Mouse (Mus musculus): Measurements from ENCODE around the gene Ccnq. TPM values are rescaled to one million over a fixed set of nuclear protein-coding genes. Genes with fewer than 3 reads are reported as not detected.

Gene Ccnq
- polyA plus RNA-seq, 1 experiment from 2014 or later: 50.2 TPM

GRCm38 (mm10) chr11:78786013-78786431, 34.5 kb upstream of the Ccnq start:
- H3K36me3 ChIP-seq (ENCODE audit: control insufficient read depth, insufficient read depth, low read length): no peaks in the 10 kb centered on the region
- no peak overlapping the region for H3K4me2 ChIP-seq (ENCODE audit: low read length)
- H3K4me1 ChIP-seq (replicated peaks; ENCODE audit: control insufficient read depth, insufficient read depth, low read length): no peaks in the 10 kb centered on the region
- no peak for ATAC-seq (replicated peaks; ENCODE audit: low FRiP score, low TSS enrichment, low read depth)
- no peaks in the 10 kb centered on the region for H3K9me3 ChIP-seq (ENCODE audit: control insufficient read depth, low read length)
- no peak overlapping the region for H3K9ac ChIP-seq (ENCODE audit: low read length)
- DNase-seq (ENCODE audit: low spot score): no peak
- no peaks in the 10 kb centered on the region for H3K27me3 ChIP-seq (replicated peaks; ENCODE audit: control insufficient read depth, insufficient read depth, low read length)
- WGBS: 35% methylated on average over 7 of the region's 7 CpGs
- no peak overlapping the region for H3K4me3 ChIP-seq (ENCODE audit: low read depth, low read length)
- no peak overlapping the region for H3K27ac ChIP-seq (ENCODE audit: low read depth)

GRCm38 (mm10) chr11:78782791-78783347, 31.3 kb upstream of the Ccnq start:
- no peaks in the 10 kb centered on the region for H3K27me3 ChIP-seq (replicated peaks; ENCODE audit: control insufficient read depth, insufficient read depth, low read length)
- DNase-seq (ENCODE audit: low spot score): no peak
- no peaks in the 10 kb centered on the region for H3K36me3 ChIP-seq (ENCODE audit: control insufficient read depth, insufficient read depth, low read length)
- H3K4me2 ChIP-seq (ENCODE audit: low read length): no peak overlapping the region
- no peaks in the 10 kb centered on the region for H3K9me3 ChIP-seq (ENCODE audit: control insufficient read depth, low read length)
- WGBS: 76% methylated on average over 9 of the region's 9 CpGs
- no peak overlapping the region for H3K4me3 ChIP-seq (ENCODE audit: low read depth, low read length)
- H3K27ac ChIP-seq (ENCODE audit: low read depth): no peak overlapping the region
- no peak for ATAC-seq (replicated peaks; ENCODE audit: low FRiP score, low TSS enrichment, low read depth)
- no peak overlapping the region for H3K9ac ChIP-seq (ENCODE audit: low read length)
- H3K4me1 ChIP-seq (replicated peaks; ENCODE audit: control insufficient read depth, insufficient read depth, low read length): peaks cover 6% of the 10 kb centered on the region; the same call in 1 of the 2 replicates

- no peak overlapping the region for H3K4me3 ChIP-seq (ENCODE audit: low read depth, low read length)
- H3K4me2 ChIP-seq (ENCODE audit: low read length): no peak overlapping the region
- WGBS: 70% methylated on average over 5 of the region's 5 CpGs
- ATAC-seq (replicated peaks; ENCODE audit: low FRiP score, low TSS enrichment, low read depth): no peak
- H3K36me3 ChIP-seq (ENCODE audit: control insufficient read depth, insufficient read depth, low read length): no peaks in the 10 kb centered on the region
- H3K9me3 ChIP-seq (ENCODE audit: control insufficient read depth, low read length): no peaks in the 10 kb centered on the region
- no peak overlapping the region for H3K9ac ChIP-seq (ENCODE audit: low read length)
- H3K4me1 ChIP-seq (replicated peaks; ENCODE audit: control insufficient read depth, insufficient read depth, low read length): peaks cover 6% of the 10 kb centered on the region; the same call in 1 of the 2 replicates
- no peaks in the 10 kb centered on the region for H3K27me3 ChIP-seq (replicated peaks; ENCODE audit: control insufficient read depth, insufficient read depth, low read length)
- H3K27ac ChIP-seq (ENCODE audit: low read depth): no peak overlapping the region
- no peak for DNase-seq (ENCODE audit: low spot score)
Observed at GRCm38 (mm10) chr11:78782326-78782725, 30.8 kb upstream of the Ccnq start.

- ATAC-seq (replicated peaks; ENCODE audit: low FRiP score, low TSS enrichment, low read depth): no peak
- no peak for DNase-seq (ENCODE audit: low spot score)
- Histone ChIP-seq H3K9ac (ENCODE audit: low read length) (no peak overlapping the region), H3K4me2 (ENCODE audit: low read length) (no peak overlapping the region), H3K9me3 (ENCODE audit: control insufficient read depth, low read length) (no peaks in the 10 kb centered on the region), H3K27ac (ENCODE audit: low read depth) (no peak overlapping the region), H3K4me1 (replicated peaks; ENCODE audit: control insufficient read depth, insufficient read depth, low read length) (peaks cover 6% of the 10 kb centered on the region; the same call in 1 of the 2 replicates), H3K27me3 (replicated peaks; ENCODE audit: control insufficient read depth, insufficient read depth, low read length) (no peaks in the 10 kb centered on the region), H3K4me3 (ENCODE audit: low read depth, low read length) (no peak overlapping the region), H3K36me3 (ENCODE audit: control insufficient read depth, insufficient read depth, low read length) (no peaks in the 10 kb centered on the region)
- WGBS: 83% methylated on average over 3 of the region's 3 CpGs
Observed at GRCm38 (mm10) chr11:78780571-78780970, 29.0 kb upstream of the Ccnq start.

GRCm38 (mm10) chr11:78780002-78780401, 28.5 kb upstream of the Ccnq start:
- WGBS: 94% methylated on average over 3 of the region's 3 CpGs
- no peak overlapping the region for H3K9ac ChIP-seq (ENCODE audit: low read length)
- H3K9me3 ChIP-seq (ENCODE audit: control insufficient read depth, low read length): no peaks in the 10 kb centered on the region
- peaks cover 6% of the 10 kb centered on the region; the same call in 1 of the 2 replicates for H3K4me1 ChIP-seq (replicated peaks; ENCODE audit: control insufficient read depth, insufficient read depth, low read length)
- no peak overlapping the region for H3K4me2 ChIP-seq (ENCODE audit: low read length)
- no peak overlapping the region for H3K4me3 ChIP-seq (ENCODE audit: low read depth, low read length)
- ATAC-seq (replicated peaks; ENCODE audit: low FRiP score, low TSS enrichment, low read depth) (no peak), DNase-seq (ENCODE audit: low spot score) (no peak)
- H3K27ac ChIP-seq (ENCODE audit: low read depth): no peak overlapping the region
- H3K36me3 ChIP-seq (ENCODE audit: control insufficient read depth, insufficient read depth, low read length): no peaks in the 10 kb centered on the region
- no peaks in the 10 kb centered on the region for H3K27me3 ChIP-seq (replicated peaks; ENCODE audit: control insufficient read depth, insufficient read depth, low read length)

GRCm38 (mm10) chr11:78777851-78778680, 26.5 kb upstream of the Ccnq start:
- Histone ChIP-seq H3K27me3 (replicated peaks; ENCODE audit: control insufficient read depth, insufficient read depth, low read length) (no peaks in the 10 kb centered on the region), H3K4me3 (ENCODE audit: low read depth, low read length) (no peak overlapping the region), H3K36me3 (ENCODE audit: control insufficient read depth, insufficient read depth, low read length) (no peaks in the 10 kb centered on the region), H3K27ac (ENCODE audit: low read depth) (no peak overlapping the region), H3K4me2 (ENCODE audit: low read length) (no peak overlapping the region), H3K4me1 (replicated peaks; ENCODE audit: control insufficient read depth, insufficient read depth, low read length) (peaks cover 6% of the 10 kb centered on the region; the same call in 1 of the 2 replicates), H3K9me3 (ENCODE audit: control insufficient read depth, low read length) (no peaks in the 10 kb centered on the region), H3K9ac (ENCODE audit: low read length) (no peak overlapping the region)
- DNase-seq (ENCODE audit: low spot score) (no peak), ATAC-seq (replicated peaks; ENCODE audit: low FRiP score, low TSS enrichment, low read depth) (no peak)
- WGBS: 50% methylated on average over 10 of the region's 10 CpGs

- Histone ChIP-seq H3K36me3 (ENCODE audit: control insufficient read depth, insufficient read depth, low read length) (no peaks in the 10 kb centered on the region), H3K9me3 (ENCODE audit: control insufficient read depth, low read length) (no peaks in the 10 kb centered on the region), H3K4me1 (replicated peaks; ENCODE audit: control insufficient read depth, insufficient read depth, low read length) (0 out of 2 replicates have a peak, but pooled peaks cover 5% of the 10 kb centered on the region), H3K27ac (ENCODE audit: low read depth) (no peak overlapping the region), H3K4me3 (ENCODE audit: low read depth, low read length) (no peak overlapping the region), H3K9ac (ENCODE audit: low read length) (no peak overlapping the region), H3K27me3 (replicated peaks; ENCODE audit: control insufficient read depth, insufficient read depth, low read length) (no peaks in the 10 kb centered on the region), H3K4me2 (ENCODE audit: low read length) (no peak overlapping the region)
- DNase-seq (ENCODE audit: low spot score): no peak
- 57% methylated on average over 11 of the region's 11 CpGs for WGBS
- ATAC-seq (replicated peaks; ENCODE audit: low FRiP score, low TSS enrichment, low read depth): no peak
Observed at GRCm38 (mm10) chr11:78771751-78772283, 20.3 kb upstream of the Ccnq start.

GRCm38 (mm10) chr11:78770436-78770835, 18.9 kb upstream of the Ccnq start:
- no peak overlapping the region for H3K4me2 ChIP-seq (ENCODE audit: low read length)
- no peaks in the 10 kb centered on the region for H3K9me3 ChIP-seq (ENCODE audit: control insufficient read depth, low read length)
- 77% methylated on average over 6 of the region's 6 CpGs for WGBS
- ATAC-seq (replicated peaks; ENCODE audit: low FRiP score, low TSS enrichment, low read depth) (no peak), DNase-seq (ENCODE audit: low spot score) (no peak)
- H3K27me3 ChIP-seq (replicated peaks; ENCODE audit: control insufficient read depth, insufficient read depth, low read length): no peaks in the 10 kb centered on the region
- 0 out of 2 replicates have a peak, but pooled peaks cover 5% of the 10 kb centered on the region for H3K4me1 ChIP-seq (replicated peaks; ENCODE audit: control insufficient read depth, insufficient read depth, low read length)
- no peak overlapping the region for H3K9ac ChIP-seq (ENCODE audit: low read length)
- no peaks in the 10 kb centered on the region for H3K36me3 ChIP-seq (ENCODE audit: control insufficient read depth, insufficient read depth, low read length)
- no peak overlapping the region for H3K27ac ChIP-seq (ENCODE audit: low read depth)
- H3K4me3 ChIP-seq (ENCODE audit: low read depth, low read length): no peak overlapping the region
